Mouse (Mus musculus) G1E (cell line): ENCODE measurements at regions not wholly inside any gene's neighbourhood (a gene's known extent, or its start where the extent isn't known, plus 50 kb on each side); places are given as distances from the start of the nearest gene placed in this dataset.

Source experiments
- CTCF ChIP-seq: IDR thresholded peaks from 2 replicates; pipeline ENCODE4 v1.5.1; 2012; ENCODE audit warnings: low read depth, low read length, inconsistent platforms, mixed read lengths
- GATA1 ChIP-seq: IDR thresholded peaks from 2 replicates; pipeline ENCODE4 v1.6.1; 2012; ENCODE audit warnings: borderline replicate concordance, low read length, inconsistent platforms, mixed read lengths

- TF ChIP-seq CTCF = no peak
- TF ChIP-seq GATA1 = no peak
These were observed 345.9 kb upstream of the Maf start for GRCm38 (mm10) chr8:116053483-116053882.
